Mouse (Mus musculus) limb, embryonic 15.5 days (tissue): Measurements from ENCODE around the gene Gm38394. TPM values are rescaled to one million over a fixed set of nuclear protein-coding genes. Genes with fewer than 3 reads are reported as not detected.
"Not testable (repeated sequence)": the region's sequence is repeated elsewhere in the genome, so short reads cannot be mapped to it uniquely, and the experiment has no call there.

Experiments used
- ATAC-seq: fragments of 200-750 bp; cut with Nextera tagmentation; 2 replicates; pipeline ENCODE4 v1.8.0; 2017; ENCODE audit warnings: low read depth, moderate TSS enrichment; ENCODE audit not compliant: insufficient number of reproducible peaks, low FRiP score, low TSS enrichment
- H3K27ac ChIP-seq: fragments of 300-500 bp; sonication (generic); 2 replicates; pipeline ENCODE4 v1.5.1; 2015; ENCODE audit warnings: moderate library complexity, mild to moderate bottlenecking, inconsistent platforms
- H3K27me3 ChIP-seq: fragments of 300-500 bp; sonication (generic); 2 replicates; pipeline ENCODE4 v1.6.1; 2015; ENCODE audit warnings: inconsistent platforms
- H3K36me3 ChIP-seq: fragments of 300-500 bp; sonication (generic); 2 replicates; pipeline ENCODE4 v1.6.1; 2015; ENCODE audit warnings: inconsistent platforms
- H3K4me1 ChIP-seq: fragments of 300-500 bp; sonication (generic); 2 replicates; pipeline ENCODE4 v1.6.1; 2015; ENCODE audit warnings: inconsistent platforms
- H3K4me2 ChIP-seq: fragments of 300-500 bp; sonication (generic); 2 replicates; pipeline ENCODE4 v1.6.1; 2015; ENCODE audit warnings: mild to moderate bottlenecking, inconsistent platforms
- H3K4me3 ChIP-seq: fragments of 300-500 bp; sonication (generic); 2 replicates; pipeline ENCODE4 v1.5.1; 2015; ENCODE audit warnings: mild to moderate bottlenecking, inconsistent platforms
- H3K9ac ChIP-seq: fragments of 300-500 bp; sonication (generic); 2 replicates; pipeline ENCODE4 v1.6.1; 2015; ENCODE audit warnings: inconsistent platforms
- H3K9me3 ChIP-seq: fragments of 300-500 bp; sonication (generic); 2 replicates; pipeline ENCODE4 v1.6.1; 2016; ENCODE audit warnings: inconsistent platforms
- WGBS: fragments of 180-500 bp; shearing (Covaris S2); methylation state at CpG from one replicate; pipeline ENCODE4 v1.1.7; 2015; 5-methylcytosine and 5-hydroxymethylcytosine counted together
- polyA plus RNA-seq: library from polyadenylated mRNA; unstranded; fragments of >200 nt; fragmentation: Nextera tagmentation; extraction: Ambion mirVana; gene quantifications from 2 replicates; pipeline ENCODE4 v1.2.1, GENCODE M21; 2015

Gm38394 gene
- 5.7 and 6.6 TPM in 2 replicates for polyA plus RNA-seq

GRCm38 (mm10) chr1:133661203-133661933 lies at the start of gene Gm38394:
Gene Gm38394 (minus strand): TSS chr1:133661318.
- Histone ChIP-seq H3K4me2 (peak within 1 kb of the TSS; percentile 66), H3K36me3 (peaks cover 15% of the 10 kb centered on the region; the same call in 1 of the 2 replicates), H3K9ac (peak within 1 kb of the TSS; percentile 68), H3K4me1 (peaks cover 35% of the 10 kb centered on the region), H3K27ac (peak within 1 kb of the TSS; percentile 94), H3K27me3 (no peaks in the 10 kb centered on the region), H3K9me3 (no peaks in the 10 kb centered on the region), H3K4me3 (peak within 1 kb of the TSS; percentile 71)
- peak; percentile 96 for ATAC-seq
- 2% methylated on average over 26 of the region's 26 CpGs for WGBS

GRCm38 (mm10) chr1:133710895-133711294 lies 49.8 kb upstream of the Gm38394 start:
- no peak overlapping the region for H3K4me2 ChIP-seq

GRCm38 (mm10) chr1:133709292-133709691 lies 48.2 kb upstream of the Gm38394 start:
- H3K27ac ChIP-seq, result no peak overlapping the region
- WGBS, result 52% methylated on average over 3 of the region's 3 CpGs
- no peak overlapping the region for H3K9ac ChIP-seq
- no peaks in the 10 kb centered on the region for H3K9me3 ChIP-seq
- no peak for ATAC-seq
- H3K4me1 ChIP-seq, result peaks cover 23% of the 10 kb centered on the region
- no peak overlapping the region for H3K4me2 ChIP-seq
- H3K27me3 ChIP-seq, result no peaks in the 10 kb centered on the region
- peaks cover 25% of the 10 kb centered on the region for H3K36me3 ChIP-seq
- no peak overlapping the region for H3K4me3 ChIP-seq

More at GRCm38 (mm10) chr1:133710895-133711294, 49.8 kb upstream of the Gm38394 start:
- no peaks in the 10 kb centered on the region for H3K27me3 ChIP-seq
- peaks cover 23% of the 10 kb centered on the region for H3K4me1 ChIP-seq
- H3K4me3 ChIP-seq, result no peak overlapping the region
- WGBS, result 56% methylated on average over 6 of the region's 6 CpGs
- no peak overlapping the region for H3K9ac ChIP-seq
- ATAC-seq, result no peak
- peaks cover 32% of the 10 kb centered on the region for H3K36me3 ChIP-seq
- no peak overlapping the region for H3K27ac ChIP-seq
- no peaks in the 10 kb centered on the region for H3K9me3 ChIP-seq

GRCm38 (mm10) chr1:133701824-133702223 lies 40.7 kb upstream of the Gm38394 start:
- H3K4me1 ChIP-seq, H3K27me3 ChIP-seq, H3K9ac ChIP-seq, H3K9me3 ChIP-seq, H3K4me3 ChIP-seq, H3K4me2 ChIP-seq, ATAC-seq, H3K27ac ChIP-seq: not testable (repeated sequence)
- 33% methylated on average over 1 of the region's 2 CpGs for WGBS
- H3K36me3 ChIP-seq, result peaks cover 15% of the 10 kb centered on the region

GRCm38 (mm10) chr1:133697935-133698620 lies 37.0 kb upstream of the Gm38394 start:
- ATAC-seq, result no peak
- no peak overlapping the region for H3K4me2 ChIP-seq
- no peak overlapping the region for H3K9ac ChIP-seq
- peaks cover 2% of the 10 kb centered on the region; the same call in 1 of the 2 replicates for H3K36me3 ChIP-seq
- H3K27me3 ChIP-seq, result no peaks in the 10 kb centered on the region
- 94% methylated on average over 12 of the region's 12 CpGs for WGBS
- no peaks in the 10 kb centered on the region for H3K9me3 ChIP-seq
- H3K4me3 ChIP-seq, result no peak overlapping the region
- H3K4me1 ChIP-seq, result peaks cover 34% of the 10 kb centered on the region
- no peak overlapping the region for H3K27ac ChIP-seq

GRCm38 (mm10) chr1:133695901-133696300 lies 34.8 kb upstream of the Gm38394 start:
- no peaks in the 10 kb centered on the region for H3K36me3 ChIP-seq
- H3K27me3 ChIP-seq, result no peaks in the 10 kb centered on the region
- H3K4me1 ChIP-seq, result peaks cover 34% of the 10 kb centered on the region
- no peaks in the 10 kb centered on the region for H3K9me3 ChIP-seq
- H3K27ac ChIP-seq, result peak overlapping the region; percentile 79
- 0 out of 2 replicates have a peak, but pooled peaks have one; percentile 40 for ATAC-seq
- H3K9ac ChIP-seq, result no peak overlapping the region
- H3K4me2 ChIP-seq, result 0 out of 2 replicates have a peak overlapping the region, but pooled peaks have one; percentile 19
- H3K4me3 ChIP-seq, result no peak overlapping the region
- 26% methylated on average over 7 of the region's 7 CpGs for WGBS

GRCm38 (mm10) chr1:133694876-133695275 lies 33.8 kb upstream of the Gm38394 start:
- no peaks in the 10 kb centered on the region for H3K27me3 ChIP-seq
- no peak for ATAC-seq
- H3K27ac ChIP-seq, result peak overlapping the region; percentile 73
- no peak overlapping the region for H3K4me2 ChIP-seq
- H3K4me3 ChIP-seq, result no peak overlapping the region
- H3K9ac ChIP-seq, result no peak overlapping the region
- 91% methylated on average over 1 of the region's 1 CpGs for WGBS
- H3K9me3 ChIP-seq, result no peaks in the 10 kb centered on the region
- H3K4me1 ChIP-seq, result peaks cover 36% of the 10 kb centered on the region
- no peaks in the 10 kb centered on the region for H3K36me3 ChIP-seq

GRCm38 (mm10) chr1:133694301-133694700 lies 33.2 kb upstream of the Gm38394 start:
- WGBS, result 7% methylated on average over 1 of the region's 1 CpGs
- Histone ChIP-seq H3K9me3 (no peaks in the 10 kb centered on the region), H3K4me3 (no peak overlapping the region), H3K36me3 (no peaks in the 10 kb centered on the region), H3K4me1 (peaks cover 36% of the 10 kb centered on the region), H3K9ac (no peak overlapping the region), H3K4me2 (no peak overlapping the region), H3K27me3 (no peaks in the 10 kb centered on the region), H3K27ac (peak overlapping the region; percentile 73)
- no peak for ATAC-seq

- Histone ChIP-seq H3K4me3 (no peak overlapping the region), H3K4me2 (no peak overlapping the region), H3K9me3 (no peaks in the 10 kb centered on the region), H3K27ac (peak overlapping the region; percentile 68), H3K27me3 (no peaks in the 10 kb centered on the region), H3K36me3 (no peaks in the 10 kb centered on the region), H3K9ac (no peak overlapping the region), H3K4me1 (peaks cover 36% of the 10 kb centered on the region)
- WGBS, result 52% methylated on average over 11 of the region's 11 CpGs
- no peak for ATAC-seq
Measured at GRCm38 (mm10) chr1:133693536-133694114, 32.5 kb upstream of the Gm38394 start.

GRCm38 (mm10) chr1:133692195-133692594 lies 31.1 kb upstream of the Gm38394 start:
- no peak overlapping the region for H3K4me3 ChIP-seq
- no peak overlapping the region for H3K27ac ChIP-seq
- WGBS, result 56% methylated on average over 4 of the region's 4 CpGs
- ATAC-seq, result no peak
- H3K27me3 ChIP-seq, result no peaks in the 10 kb centered on the region
- no peak overlapping the region for H3K4me2 ChIP-seq
- H3K9me3 ChIP-seq, result no peaks in the 10 kb centered on the region
- H3K9ac ChIP-seq, result no peak overlapping the region
- peaks cover 36% of the 10 kb centered on the region for H3K4me1 ChIP-seq
- no peaks in the 10 kb centered on the region for H3K36me3 ChIP-seq

GRCm38 (mm10) chr1:133691046-133691445 lies 29.9 kb upstream of the Gm38394 start:
- no peak overlapping the region for H3K4me3 ChIP-seq
- H3K36me3 ChIP-seq, result no peaks in the 10 kb centered on the region
- peaks cover 25% of the 10 kb centered on the region for H3K4me1 ChIP-seq
- H3K4me2 ChIP-seq, result no peak overlapping the region
- H3K27me3 ChIP-seq, result no peaks in the 10 kb centered on the region
- ATAC-seq, result no peak
- no peak overlapping the region for H3K27ac ChIP-seq
- 85% methylated on average over 6 of the region's 6 CpGs for WGBS
- no peak overlapping the region for H3K9ac ChIP-seq
- H3K9me3 ChIP-seq, result no peaks in the 10 kb centered on the region

- Histone ChIP-seq H3K36me3 (no peaks in the 10 kb centered on the region), H3K4me1 (peaks cover 14% of the 10 kb centered on the region), H3K4me3 (no peak within 1 kb of the TSS), H3K4me2 (no peak within 1 kb of the TSS), H3K9ac (no peak within 1 kb of the TSS), H3K27me3 (no peaks in the 10 kb centered on the region), H3K9me3 (no peaks in the 10 kb centered on the region), H3K27ac (no peak within 1 kb of the TSS)
- ATAC-seq, result no peak
- WGBS, result 9% methylated on average over 6 of the region's 6 CpGs
Measured at GRCm38 (mm10) chr1:133689897-133690296, 28.8 kb upstream of the Gm38394 start, which contains the start of gene Lax1. Gene Lax1 (minus strand): TSS chr1:133690108.
